Mouse (Mus musculus): ENCODE results near the gene Rec114. TPM values are rescaled to one million over a fixed set of nuclear protein-coding genes. Genes with fewer than 3 reads are reported as not detected.

Rec114 gene
- polyA plus RNA-seq, 1 experiment from 2014 or later = 2.0 TPM

DNA sequence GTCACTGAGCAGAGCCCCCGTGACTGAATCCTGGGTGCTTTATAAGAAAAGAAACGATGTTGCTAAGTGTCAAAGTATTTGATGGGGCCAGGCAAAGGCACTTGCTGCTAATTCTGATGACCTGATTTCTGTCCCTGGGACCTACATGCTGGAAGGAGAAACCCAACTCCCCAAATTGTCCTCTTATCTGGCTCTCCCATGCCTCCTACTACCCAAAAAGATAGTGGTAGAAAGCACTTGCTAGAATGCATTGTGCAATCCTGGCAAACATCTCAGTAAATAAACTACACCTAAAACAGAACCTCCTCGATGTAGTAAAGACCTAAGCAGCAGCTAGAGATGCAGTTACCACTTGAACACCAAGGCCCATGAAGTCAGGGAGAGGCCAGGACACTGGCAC lies 81.0 kb downstream of the Rec114 start:
- no peaks in the 10 kb centered on the region for H3K9me3 ChIP-seq (replicated peaks)
- H3K4me1 ChIP-seq = no peaks in the 10 kb centered on the region
- H3K4me2 ChIP-seq (replicated peaks) = no peak overlapping the region
- H3K27ac ChIP-seq (replicated peaks) = no peak overlapping the region
- 85% methylated on average over 3 of the region's 3 CpGs for WGBS
- H3K4me3 ChIP-seq (replicated peaks) = no peak overlapping the region
- H3K9ac ChIP-seq = no peak overlapping the region
- no peak for ATAC-seq (ENCODE audit: insufficient number of reproducible peaks, low FRiP score, low TSS enrichment, low read depth)
- H3K27me3 ChIP-seq = no peaks in the 10 kb centered on the region
- H3K36me3 ChIP-seq = peaks cover 29% of the 10 kb centered on the region

DNA sequence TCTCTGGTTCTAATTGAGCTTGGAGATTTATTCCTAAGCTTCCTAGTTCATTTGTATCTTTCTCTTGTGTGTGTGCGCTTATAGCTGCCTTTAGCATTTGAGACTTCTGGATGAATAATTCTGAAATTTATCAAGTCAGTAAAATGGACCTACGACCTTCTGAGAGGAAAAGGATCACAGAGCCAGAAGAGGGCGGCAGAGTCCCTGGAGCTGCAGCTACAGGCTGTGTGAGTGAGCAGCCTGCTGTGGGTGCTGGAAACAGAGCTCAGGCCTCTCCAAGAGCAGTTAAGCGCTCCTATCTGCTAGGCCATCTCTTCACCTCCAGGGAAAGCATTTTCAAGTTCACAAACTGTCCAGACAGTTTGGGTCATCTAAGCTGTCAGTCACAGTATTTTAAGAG lies 81.8 kb downstream of the Rec114 start:
- Histone ChIP-seq H3K27ac (replicated peaks) (no peak overlapping the region), H3K9me3 (replicated peaks) (no peaks in the 10 kb centered on the region), H3K4me1 (no peaks in the 10 kb centered on the region), H3K9ac (no peak overlapping the region), H3K4me2 (replicated peaks) (no peak overlapping the region), H3K36me3 (peaks cover 30% of the 10 kb centered on the region), H3K27me3 (no peaks in the 10 kb centered on the region), H3K4me3 (replicated peaks) (no peak overlapping the region)
- 92% methylated on average over 4 of the region's 4 CpGs for WGBS
- no peak for ATAC-seq (ENCODE audit: insufficient number of reproducible peaks, low FRiP score, low TSS enrichment, low read depth)

DNA sequence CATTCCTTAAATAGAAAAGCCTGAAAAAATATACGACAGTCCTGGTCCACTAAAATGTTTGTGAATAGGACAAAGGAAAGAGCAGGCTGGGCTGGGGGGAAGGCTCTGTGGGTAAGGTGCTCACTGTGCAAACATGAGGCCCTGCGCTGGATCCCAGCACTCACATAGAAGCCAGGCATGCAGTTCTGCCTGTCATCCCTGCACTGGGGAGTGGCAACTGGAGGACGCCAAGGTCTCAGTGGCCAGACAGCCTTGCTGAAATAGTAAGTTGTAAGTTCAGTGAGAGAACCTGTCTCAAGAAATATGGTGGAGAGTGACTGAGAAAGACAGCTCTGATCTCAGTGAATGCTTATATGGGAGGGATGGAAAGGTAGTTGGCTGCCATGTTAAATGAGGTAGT lies 83.1 kb downstream of the Rec114 start:
- no peaks in the 10 kb centered on the region for H3K27me3 ChIP-seq
- no peak for ATAC-seq (ENCODE audit: insufficient number of reproducible peaks, low FRiP score, low TSS enrichment, low read depth)
- H3K9ac ChIP-seq = no peak overlapping the region
- H3K4me3 ChIP-seq (replicated peaks) = no peak overlapping the region
- no peaks in the 10 kb centered on the region for H3K4me1 ChIP-seq
- no peak overlapping the region for H3K4me2 ChIP-seq (replicated peaks)
- peaks cover 30% of the 10 kb centered on the region for H3K36me3 ChIP-seq
- 87% methylated on average over 3 of the region's 3 CpGs for WGBS
- no peaks in the 10 kb centered on the region for H3K9me3 ChIP-seq (replicated peaks)
- no peak overlapping the region for H3K27ac ChIP-seq (replicated peaks)

DNA sequence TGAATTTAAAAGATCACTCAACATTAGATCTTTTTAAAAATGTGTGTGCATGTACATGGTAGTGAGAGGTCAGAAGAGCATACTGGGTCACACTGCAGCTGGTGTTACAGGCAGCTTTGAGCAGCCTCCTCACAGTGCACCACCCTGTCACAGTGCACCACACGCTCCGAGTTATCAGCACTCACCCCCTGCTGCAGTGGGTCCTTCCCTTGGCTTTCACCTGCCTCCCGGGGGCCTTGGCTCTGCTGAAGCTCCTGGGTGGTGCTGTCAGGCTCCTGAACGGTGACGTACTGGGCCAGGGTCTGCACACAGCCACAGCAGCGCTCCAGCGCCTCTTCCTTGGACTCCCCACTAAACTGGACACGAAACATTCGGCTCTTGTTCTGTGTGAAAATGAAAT lies 83.8 kb downstream of the Rec114 start:
- Histone ChIP-seq H3K4me2 (replicated peaks) (no peak overlapping the region), H3K4me3 (replicated peaks) (no peak overlapping the region), H3K4me1 (no peaks in the 10 kb centered on the region), H3K27ac (replicated peaks) (no peak overlapping the region), H3K27me3 (no peaks in the 10 kb centered on the region), H3K9me3 (replicated peaks) (no peaks in the 10 kb centered on the region), H3K36me3 (peaks cover 30% of the 10 kb centered on the region), H3K9ac (no peak overlapping the region)
- ATAC-seq (ENCODE audit: insufficient number of reproducible peaks, low FRiP score, low TSS enrichment, low read depth) = no peak
- WGBS = 71% methylated on average over 9 of the region's 9 CpGs

DNA sequence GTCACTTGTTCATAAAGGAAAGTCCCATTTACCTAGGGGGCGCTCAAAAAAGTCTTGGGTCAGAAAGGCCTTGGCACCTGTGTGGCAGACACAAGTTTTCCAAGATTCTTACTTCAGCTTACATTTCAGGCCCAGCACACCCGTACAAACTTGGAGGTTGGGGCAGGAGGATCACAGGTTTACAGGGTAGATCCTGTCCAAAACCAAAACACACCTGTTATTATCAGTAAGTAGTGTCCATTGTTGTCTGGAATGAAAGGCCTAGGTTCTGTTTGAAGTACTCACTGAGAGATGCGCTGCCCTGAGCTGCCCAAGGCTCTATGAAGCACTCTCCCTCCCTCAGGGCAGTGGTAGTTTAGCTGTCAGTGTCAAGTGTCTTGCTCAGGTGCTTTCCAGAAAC lies 84.4 kb downstream of the Rec114 start:
- no peaks in the 10 kb centered on the region for H3K9me3 ChIP-seq (replicated peaks)
- no peak overlapping the region for H3K4me2 ChIP-seq (replicated peaks)
- H3K4me3 ChIP-seq (replicated peaks) = no peak overlapping the region
- no peaks in the 10 kb centered on the region for H3K4me1 ChIP-seq
- no peak overlapping the region for H3K9ac ChIP-seq
- WGBS = 74% methylated on average over 3 of the region's 3 CpGs
- peaks cover 30% of the 10 kb centered on the region for H3K36me3 ChIP-seq
- no peak overlapping the region for H3K27ac ChIP-seq (replicated peaks)
- no peak for ATAC-seq (ENCODE audit: insufficient number of reproducible peaks, low FRiP score, low TSS enrichment, low read depth)
- no peaks in the 10 kb centered on the region for H3K27me3 ChIP-seq

DNA sequence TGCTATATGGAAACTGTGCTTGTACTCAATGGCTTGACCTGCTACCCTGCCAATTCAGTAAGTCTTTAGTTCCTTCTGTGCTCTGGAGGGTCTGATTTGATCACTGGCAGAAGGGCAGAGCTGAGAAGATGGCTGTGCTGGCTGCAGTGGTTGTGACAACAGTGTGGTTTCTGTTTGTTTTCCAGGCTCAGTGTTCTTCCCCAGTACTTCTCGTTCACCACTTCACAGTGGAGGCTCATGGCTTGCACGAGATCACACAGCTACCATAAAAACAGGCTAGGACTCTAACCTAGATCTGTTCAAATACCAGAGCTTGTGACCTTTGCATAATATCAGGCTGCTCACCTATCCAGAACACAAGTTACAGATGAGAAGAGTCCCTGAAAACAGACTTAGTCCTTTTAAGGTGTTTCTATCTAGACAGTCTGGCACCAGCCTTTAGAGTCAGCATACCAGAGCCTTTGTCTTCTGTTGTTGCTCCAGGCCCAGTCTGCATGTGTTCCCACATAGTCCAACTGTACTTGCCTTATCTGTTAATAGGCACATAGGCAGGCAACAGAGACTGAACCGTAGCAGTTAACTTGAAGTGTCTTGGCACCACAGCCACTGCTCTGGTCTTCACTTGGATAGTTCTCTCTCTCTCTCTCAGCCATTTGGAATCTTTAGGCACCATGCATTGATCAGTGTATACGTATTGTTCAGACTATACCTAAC lies 85.0 kb downstream of the Rec114 start:
- no peak overlapping the region for H3K27ac ChIP-seq (replicated peaks)
- ATAC-seq (ENCODE audit: insufficient number of reproducible peaks, low FRiP score, low TSS enrichment, low read depth) = no peak
- no peaks in the 10 kb centered on the region for H3K9me3 ChIP-seq (replicated peaks)
- no peak overlapping the region for H3K9ac ChIP-seq
- no peak overlapping the region for H3K4me2 ChIP-seq (replicated peaks)
- 74% methylated on average over 4 of the region's 4 CpGs for WGBS
- H3K36me3 ChIP-seq = peaks cover 30% of the 10 kb centered on the region
- H3K27me3 ChIP-seq = no peaks in the 10 kb centered on the region
- no peaks in the 10 kb centered on the region for H3K4me1 ChIP-seq
- no peak overlapping the region for H3K4me3 ChIP-seq (replicated peaks)

DNA sequence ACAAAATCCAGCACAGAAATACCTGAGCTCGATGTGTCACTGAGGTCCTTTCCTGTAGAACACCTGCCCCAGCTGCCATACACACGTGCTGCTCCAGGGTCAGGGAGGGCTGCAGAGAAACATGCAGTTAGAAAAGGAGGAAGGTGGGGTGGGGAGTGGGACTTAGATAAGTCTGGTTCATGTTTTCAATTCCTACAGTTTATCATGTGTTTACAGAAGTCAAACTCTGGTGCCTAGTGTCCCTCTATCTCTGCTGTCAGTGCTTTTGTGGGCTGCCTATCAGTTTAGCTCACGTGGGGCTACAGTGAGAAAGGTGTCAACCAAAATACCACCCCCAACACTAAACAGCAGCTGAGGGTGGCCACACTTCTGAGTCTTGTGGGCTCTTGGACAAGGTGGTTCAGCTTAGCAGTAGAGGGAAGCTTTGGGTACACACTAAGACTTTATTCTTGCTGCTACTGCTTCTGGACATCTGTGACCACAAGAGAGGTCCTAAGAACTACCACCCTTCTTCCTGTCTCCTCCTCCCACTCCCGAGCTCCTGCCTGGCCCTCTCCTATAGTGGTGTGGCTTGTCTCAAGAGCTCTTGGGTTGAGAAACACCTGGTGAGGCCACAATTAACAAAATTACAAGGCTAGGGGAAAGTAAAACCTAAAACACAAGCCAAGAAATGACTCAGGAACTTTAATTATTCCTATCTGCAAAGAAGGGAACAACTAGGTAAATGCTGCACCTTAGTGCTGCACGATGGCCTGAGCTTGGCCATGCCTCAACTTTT lies 85.8 kb downstream of the Rec114 start:
- Histone ChIP-seq H3K4me1 (no peaks in the 10 kb centered on the region), H3K27ac (replicated peaks) (no peak overlapping the region), H3K36me3 (peaks cover 26% of the 10 kb centered on the region), H3K4me2 (replicated peaks) (no peak overlapping the region), H3K9me3 (replicated peaks) (no peaks in the 10 kb centered on the region), H3K9ac (no peak overlapping the region), H3K27me3 (no peaks in the 10 kb centered on the region), H3K4me3 (replicated peaks) (no peak overlapping the region)
- 81% methylated on average over 5 of the region's 5 CpGs for WGBS
- no peak for ATAC-seq (ENCODE audit: insufficient number of reproducible peaks, low FRiP score, low TSS enrichment, low read depth)

DNA sequence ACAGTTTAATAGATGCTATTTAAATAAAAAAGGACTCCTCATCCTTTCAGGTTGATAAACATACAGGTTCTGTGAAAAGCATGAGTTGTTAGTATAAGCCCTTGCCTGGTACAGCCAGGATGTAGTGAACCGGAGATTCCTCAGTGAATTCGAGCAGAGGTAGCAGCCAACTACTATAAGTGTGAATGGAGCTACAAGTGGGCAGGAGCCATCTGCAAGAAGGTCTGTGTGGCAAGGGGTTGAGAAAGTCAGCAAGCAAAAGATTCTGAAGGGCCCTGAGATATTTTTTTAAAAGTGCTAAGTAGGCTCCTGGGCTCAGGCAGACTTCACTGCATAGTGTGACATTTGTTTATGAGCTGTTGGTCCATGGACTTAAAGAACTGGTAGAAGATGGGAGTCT lies 86.9 kb downstream of the Rec114 start:
- Histone ChIP-seq H3K27me3 (no peaks in the 10 kb centered on the region), H3K4me1 (no peaks in the 10 kb centered on the region), H3K4me3 (replicated peaks) (no peak overlapping the region), H3K9ac (no peak overlapping the region), H3K27ac (replicated peaks) (no peak overlapping the region), H3K36me3 (peaks cover 17% of the 10 kb centered on the region), H3K4me2 (replicated peaks) (no peak overlapping the region), H3K9me3 (replicated peaks) (no peaks in the 10 kb centered on the region)
- ATAC-seq (ENCODE audit: insufficient number of reproducible peaks, low FRiP score, low TSS enrichment, low read depth) = no peak
- 95% methylated on average over 2 of the region's 2 CpGs for WGBS

DNA sequence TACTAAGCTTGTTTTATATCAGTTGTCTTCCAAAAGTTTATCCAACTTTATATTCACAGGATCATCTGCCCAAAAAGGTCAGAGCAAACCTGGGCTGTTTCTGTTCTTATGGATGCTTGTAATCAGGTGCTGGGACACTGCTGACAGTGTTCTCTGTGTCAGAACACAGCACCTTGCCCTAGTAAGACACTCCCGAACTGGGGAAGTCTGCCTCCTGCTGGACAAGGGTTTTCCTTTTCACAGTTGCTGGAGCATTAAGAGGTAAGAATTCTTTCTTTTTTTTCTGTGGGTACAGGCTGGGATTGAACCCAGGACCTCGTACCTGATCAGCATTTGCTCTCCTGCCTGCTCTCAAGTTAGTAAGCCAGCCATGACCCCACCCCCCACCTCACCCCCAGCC lies 87.4 kb downstream of the Rec114 start:
- no peak overlapping the region for H3K27ac ChIP-seq (replicated peaks)
- H3K4me3 ChIP-seq (replicated peaks) = no peak overlapping the region
- no peaks in the 10 kb centered on the region for H3K27me3 ChIP-seq
- WGBS = 69% methylated on average over 2 of the region's 2 CpGs
- no peaks in the 10 kb centered on the region for H3K4me1 ChIP-seq
- no peak for ATAC-seq (ENCODE audit: insufficient number of reproducible peaks, low FRiP score, low TSS enrichment, low read depth)
- no peak overlapping the region for H3K9ac ChIP-seq
- peaks cover 18% of the 10 kb centered on the region for H3K36me3 ChIP-seq
- no peaks in the 10 kb centered on the region for H3K9me3 ChIP-seq (replicated peaks)
- no peak overlapping the region for H3K4me2 ChIP-seq (replicated peaks)

DNA sequence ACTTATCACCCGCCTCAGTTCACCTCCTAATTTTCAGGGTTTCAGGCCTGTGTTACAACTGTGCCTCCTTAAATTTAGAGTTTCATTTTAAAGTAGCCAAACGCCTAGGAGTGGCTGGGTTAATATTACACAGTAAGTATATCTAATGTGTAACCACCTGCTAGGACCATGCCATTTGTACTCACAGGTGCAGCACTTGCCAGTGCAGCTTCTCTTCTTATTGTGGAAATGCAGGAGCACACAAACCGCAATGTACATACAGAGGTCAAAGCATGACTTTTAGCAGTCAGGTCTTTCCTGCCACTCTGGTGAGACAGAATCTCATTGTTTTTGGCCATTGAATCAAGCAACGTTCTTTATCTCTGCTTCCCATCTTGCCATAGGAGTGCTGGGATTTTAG lies 89.3 kb downstream of the Rec114 start:
- Histone ChIP-seq H3K27ac (replicated peaks) (no peak overlapping the region), H3K9ac (no peak overlapping the region), H3K4me3 (replicated peaks) (no peak overlapping the region), H3K9me3 (replicated peaks) (no peaks in the 10 kb centered on the region), H3K4me1 (no peaks in the 10 kb centered on the region), H3K27me3 (no peaks in the 10 kb centered on the region), H3K4me2 (replicated peaks) (no peak overlapping the region), H3K36me3 (peaks cover 11% of the 10 kb centered on the region)
- no peak for ATAC-seq (ENCODE audit: insufficient number of reproducible peaks, low FRiP score, low TSS enrichment, low read depth)
- WGBS = 72% methylated on average over 4 of the region's 4 CpGs

DNA sequence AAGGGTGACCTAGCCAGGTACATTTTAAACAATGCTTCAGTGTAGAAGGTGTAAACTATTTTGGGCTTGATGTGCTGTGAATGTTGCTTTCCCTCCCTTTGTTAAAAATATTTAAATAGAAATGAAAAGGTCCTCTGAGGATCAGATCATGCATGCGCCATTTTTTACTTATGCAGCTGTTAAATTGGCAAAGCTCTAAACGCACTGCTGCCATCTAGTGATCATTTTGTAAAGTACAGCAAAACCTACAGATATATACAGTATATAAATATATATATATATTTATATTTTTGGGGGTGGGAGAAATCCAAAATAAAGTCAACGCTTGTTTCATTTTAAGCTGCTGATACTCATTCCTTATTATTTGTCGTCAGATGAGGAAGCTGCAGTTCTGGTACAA lies 91.8 kb downstream of the Rec114 start:
- H3K27me3 ChIP-seq = no peaks in the 10 kb centered on the region
- no peak overlapping the region for H3K9ac ChIP-seq
- no peaks in the 10 kb centered on the region for H3K9me3 ChIP-seq (replicated peaks)
- 0 out of 2 replicates have a peak, but pooled peaks cover 3% of the 10 kb centered on the region for H3K36me3 ChIP-seq
- ATAC-seq (ENCODE audit: insufficient number of reproducible peaks, low FRiP score, low TSS enrichment, low read depth) = no peak
- no peaks in the 10 kb centered on the region for H3K4me1 ChIP-seq
- H3K27ac ChIP-seq (replicated peaks) = no peak overlapping the region
- WGBS = 50% methylated on average over 4 of the region's 4 CpGs
- H3K4me3 ChIP-seq (replicated peaks) = no peak overlapping the region
- H3K4me2 ChIP-seq (replicated peaks) = no peak overlapping the region

DNA sequence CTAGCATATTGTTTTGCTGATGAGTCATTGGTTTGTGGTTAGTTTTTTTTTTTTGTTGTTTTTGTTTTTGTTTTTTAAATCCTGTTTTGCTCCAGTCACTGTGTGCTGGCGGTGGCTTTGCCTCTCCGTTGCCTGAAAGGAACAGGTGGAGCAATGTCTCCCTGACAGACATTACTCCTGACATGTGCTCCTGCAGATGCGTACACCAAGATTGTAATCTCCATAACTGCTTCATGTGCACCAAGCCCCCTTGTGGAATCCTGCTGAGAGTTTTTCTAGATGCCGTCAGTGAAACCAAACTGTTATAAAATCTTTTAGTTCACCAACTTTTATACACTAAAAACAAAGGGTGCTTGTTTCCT lies 94.5 kb downstream of the Rec114 start:
- no peak for ATAC-seq (ENCODE audit: insufficient number of reproducible peaks, low FRiP score, low TSS enrichment, low read depth)
- WGBS = 53% methylated on average over 4 of the region's 4 CpGs
- H3K36me3 ChIP-seq = peaks cover 8% of the 10 kb centered on the region

More for the DNA sequence above, 94.5 kb downstream of the Rec114 start:
- H3K4me2 ChIP-seq (replicated peaks) = no peak overlapping the region
- H3K4me1 ChIP-seq = no peaks in the 10 kb centered on the region
- H3K27ac ChIP-seq (replicated peaks) = no peak overlapping the region
- no peak overlapping the region for H3K4me3 ChIP-seq (replicated peaks)
- H3K9ac ChIP-seq = no peak overlapping the region
- no peaks in the 10 kb centered on the region for H3K27me3 ChIP-seq
- no peaks in the 10 kb centered on the region for H3K9me3 ChIP-seq (replicated peaks)

Measured in embryonic facial prominence, embryonic 15.5 days (tissue).